Comparison of ENCODE assay signal across 10 mouse cellular contexts in genomic region chr17:45165741-45166140, GRCm38 (mm10).
DNase-seq lines count a peak whose midpoint lies in the region; ATAC-seq and TF ChIP-seq lines count a peak whose summit lies in the region.
"Had no signal": no experiment of that assay in that cellular context is flagged by ENCODE, and none has a peak within 500 bp of the region (broad histone marks: within the 10 kb centered on the region; RNA-seq: fewer than 3 reads in every experiment).

No protein-coding gene starts in this region.

- TF ChIP-seq EP300 in stomach, postnatal 0 days (optimal IDR thresholded peaks at IDR 0.05), result no peak

- WGBS in lung, embryonic 16.5 days, result 20% methylated on average over 4 of the region's 4 CpGs
- 46% methylated on average over 4 of the region's 4 CpGs for WGBS in lung, adult 2 months
- WGBS in limb, embryonic 10.5 days, result 14% methylated on average over 4 of the region's 4 CpGs
- WGBS in stomach, postnatal 0 days, result 21% methylated on average over 4 of the region's 4 CpGs

- H3K4me3 ChIP-seq in lung, embryonic 16.5 days (ENCODE audit: low read length), result no peak overlapping the region
- no peak overlapping the region for H3K4me3 ChIP-seq in lung, adult 2 months (replicated peaks; ENCODE audit: extremely low read depth, low read depth, low read length)
- no peak overlapping the region for H3K4me3 ChIP-seq in limb, embryonic 10.5 days
- no peak overlapping the region for H3K4me3 ChIP-seq in stomach, postnatal 0 days (ENCODE audit: low read depth, low read length)

- H3K9me3 ChIP-seq in lung, embryonic 16.5 days (ENCODE audit: control insufficient read depth, low read length), result no peaks in the 10 kb centered on the region
- no peaks in the 10 kb centered on the region for H3K9me3 ChIP-seq in limb, embryonic 10.5 days (replicated peaks)
- H3K9me3 ChIP-seq in stomach, postnatal 0 days (ENCODE audit: control insufficient read depth, low read length), result no peaks in the 10 kb centered on the region

- H3K4me2 ChIP-seq in lung, embryonic 16.5 days (ENCODE audit: low read depth, low read length), result no peak overlapping the region
- H3K4me2 ChIP-seq in stomach, postnatal 0 days (replicated peaks; ENCODE audit: low read depth), result no peak overlapping the region

- no peak for TF ChIP-seq CTCF in lung, adult 2 months (IDR thresholded peaks at IDR 0.05; ENCODE audit: insufficient read depth, low read length)
- TF ChIP-seq CTCF in stomach, postnatal 0 days (IDR thresholded peaks at IDR 0.05; ENCODE audit: low read depth), result no peak

- H3K27me3 ChIP-seq in lung, embryonic 16.5 days (ENCODE audit: control insufficient read depth, insufficient read depth, low read depth, low read length), result no peaks in the 10 kb centered on the region
- peaks cover 6% of the 10 kb centered on the region for H3K27me3 ChIP-seq in limb, embryonic 10.5 days (ENCODE audit: low read depth, poor library complexity, severe bottlenecking)
- H3K27me3 ChIP-seq in stomach, postnatal 0 days (ENCODE audit: control insufficient read depth, insufficient read depth, low read length), result no peaks in the 10 kb centered on the region

- no peaks in the 10 kb centered on the region for H3K36me3 ChIP-seq in lung, embryonic 16.5 days (ENCODE audit: control insufficient read depth, insufficient read depth, low read length)
- H3K36me3 ChIP-seq in limb, embryonic 10.5 days, result no peaks in the 10 kb centered on the region
- no peaks in the 10 kb centered on the region for H3K36me3 ChIP-seq in stomach, postnatal 0 days (ENCODE audit: control insufficient read depth, insufficient read depth, low read length)

- H3K4me1 ChIP-seq in lung, embryonic 16.5 days (replicated peaks; ENCODE audit: control insufficient read depth, insufficient read depth, low read length), result no peaks in the 10 kb centered on the region
- H3K4me1 ChIP-seq in lung, adult 2 months (ENCODE audit: control insufficient read depth, insufficient read depth, low read length), result no peaks in the 10 kb centered on the region
- H3K4me1 ChIP-seq in limb, embryonic 10.5 days, result peaks cover 12% of the 10 kb centered on the region
- H3K4me1 ChIP-seq in stomach, postnatal 0 days (replicated peaks; ENCODE audit: control insufficient read depth, insufficient read depth), result no peaks in the 10 kb centered on the region

- no peak for TF ChIP-seq POLR2A in lung, adult 2 months (IDR thresholded peaks at IDR 0.05; ENCODE audit: borderline replicate concordance, extremely low read depth, low read depth, low read length)

- H3K27ac ChIP-seq in lung, embryonic 16.5 days (ENCODE audit: low read length), result no peak overlapping the region
- H3K27ac ChIP-seq in limb, embryonic 10.5 days, result 0 out of 2 replicates have a peak overlapping the region, but pooled peaks have one; percentile 36
- H3K27ac ChIP-seq in stomach, postnatal 0 days (replicated peaks), result no peak overlapping the region

- H3K9ac ChIP-seq in lung, embryonic 16.5 days (ENCODE audit: low read length), result no peak overlapping the region
- H3K9ac ChIP-seq in stomach, postnatal 0 days (ENCODE audit: low read length), result no peak overlapping the region

- peak; percentile 15 for DNase-seq in heart, postnatal 4 days
- DNase-seq in heart, adult 9 months (ENCODE audit: low spot score in 2 of 2), result no peak
- no peak for DNase-seq in lung, adult 2 months
- DNase-seq in limb, embryonic 10.5 days (ENCODE audit: low spot score), result no peak
- no peak for DNase-seq in stomach, postnatal 0 days (ENCODE audit: low spot score)
- DNase-seq in layer of hippocampus, adult 9-10 months (ENCODE audit: low spot score), result no peak
- no peak for DNase-seq in urinary bladder, postnatal 14 days (ENCODE audit: low spot score)
- DNase-seq: heart, adult 11 months; lung, postnatal 10 days had no signal

- 0 out of 2 replicates have a peak, but pooled peaks have one; percentile 31 for ATAC-seq in lung, embryonic 16.5 days (ENCODE audit: low read depth)
- ATAC-seq in stomach, postnatal 0 days (ENCODE audit: low FRiP score, low TSS enrichment), result 0 out of 2 replicates have a peak, but pooled peaks have one; percentile 42
